Mouse (Mus musculus) G1E (cell line): Measurements from ENCODE around the gene Smim13. TPM values are rescaled to one million over a fixed set of nuclear protein-coding genes. Genes with fewer than 3 reads are reported as not detected.
A peak's percentile ranks its signal among the peaks of the same experiment; 100 is the strongest.
"Not testable (repeated sequence)": the region's sequence is repeated elsewhere in the genome, so short reads cannot be mapped to it uniquely, and the experiment has no call there.

Experiments used
- ATAC-seq: 2 replicates; pipeline ENCODE4 v1.8.0; 2016; ENCODE audit warnings: mild to moderate bottlenecking; ENCODE audit not compliant: insufficient number of reproducible peaks, poor library complexity, low FRiP score, severe bottlenecking; ENCODE audit errors: extremely low read depth
- DNase-seq: peaks from one replicate; pipeline ENCODE4 v3.0.0; 2012; ENCODE audit warnings: low spot score
- H3K27me3 ChIP-seq: 2 replicates; pipeline ENCODE4 v1.6.1; 2012; ENCODE audit warnings: mild to moderate bottlenecking, low read length, inconsistent platforms; ENCODE audit not compliant: insufficient read depth
- H3K36me3 ChIP-seq: replicated peaks from 2 replicates; pipeline ENCODE3; 2012; ENCODE audit warnings: mild to moderate bottlenecking, inconsistent platforms
- H3K4me1 ChIP-seq: 2 replicates; pipeline ENCODE4 v1.6.1; 2012; ENCODE audit warnings: low read depth, low read length, inconsistent platforms, mixed read lengths; ENCODE audit not compliant: insufficient read depth
- H3K4me3 ChIP-seq: 2 replicates; pipeline ENCODE4 v1.5.1; 2012; ENCODE audit warnings: low read depth, mild to moderate bottlenecking, inconsistent platforms, low read length, moderate library complexity, mixed read lengths
- H3K9me3 ChIP-seq: replicated peaks from 2 replicates; pipeline ENCODE4 v1.6.1; 2012; ENCODE audit warnings: inconsistent platforms
- CTCF ChIP-seq: IDR thresholded peaks from 2 replicates; pipeline ENCODE4 v1.5.1; 2012; ENCODE audit warnings: low read depth, low read length, inconsistent platforms, mixed read lengths
- GATA1 ChIP-seq: IDR thresholded peaks from 2 replicates; pipeline ENCODE4 v1.6.1; 2012; ENCODE audit warnings: borderline replicate concordance, low read length, inconsistent platforms, mixed read lengths
- GATA2 ChIP-seq: IDR thresholded peaks from 2 replicates; pipeline ENCODE4 v1.6.1; 2012; ENCODE audit warnings: low read depth, low read length, inconsistent platforms, borderline replicate concordance
- POLR2AphosphoS5 ChIP-seq: IDR thresholded peaks from 2 replicates; pipeline ENCODE4 v1.6.1; 2012; ENCODE audit warnings: low read depth, low read length, inconsistent platforms; ENCODE audit not compliant: insufficient replicate concordance
- TAL1 ChIP-seq: conservative IDR thresholded peaks from 2 replicates; pipeline ENCODE4 v1.6.1; 2012; ENCODE audit warnings: low read depth, low read length, inconsistent platforms, mixed read lengths
- polyA plus RNA-seq: library from polyadenylated mRNA; stranded (reverse); fragments of >175 nt; gene quantifications from 2 replicates; pipeline ENCODE4 v1.2.3, GENCODE M21; 2012
- total RNA-seq, 2 experiments: library from RNA; stranded (forward) in 1 of 2; stranded (reverse) in 1 of 2; fragments of 200-1000 nt in 1 of 2; fragments of >200 nt in 1 of 2; fragmentation: Nextera tagmentation in 1 of 2; gene quantifications; 2 replicates each; pipeline ENCODE4 v1.2.3; 2014 to 2017

Smim13 gene
- total and polyA plus RNA-seq, 3 experiments = 2.4 to 22.4 (median 14.4) TPM

DNA sequence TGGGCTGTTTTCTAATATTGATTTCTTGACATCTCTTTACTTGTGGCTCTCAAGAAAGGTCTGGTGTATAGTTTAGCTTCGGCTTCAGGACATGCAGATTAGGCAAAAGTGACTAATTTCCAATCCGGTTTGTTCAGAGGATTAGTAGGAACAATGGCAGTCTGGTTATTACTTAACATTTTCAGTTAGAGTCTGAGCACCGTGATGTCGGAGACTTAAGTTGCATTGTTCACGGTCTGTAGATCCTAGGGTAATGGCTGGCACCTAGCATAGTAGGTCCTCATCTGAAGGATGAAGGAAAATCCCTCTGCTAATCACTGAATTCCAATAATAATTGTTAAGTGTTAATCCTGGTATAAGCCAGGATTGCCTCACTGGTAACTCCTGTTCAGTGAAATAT lies 6.5 kb downstream of the Smim13 start:
- Histone ChIP-seq H3K4me3 (no peak overlapping the region), H3K27me3 (no peaks in the 10 kb centered on the region), H3K4me1 (peaks cover 47% of the 10 kb centered on the region), H3K9me3 (no peaks in the 10 kb centered on the region), H3K36me3 (peaks cover 33% of the 10 kb centered on the region)
- DNase-seq (no peak), ATAC-seq (no peak)
- TF ChIP-seq GATA2 = no peak
- TF ChIP-seq POLR2AphosphoS5 = no peak
- no peak for TF ChIP-seq GATA1

DNA sequence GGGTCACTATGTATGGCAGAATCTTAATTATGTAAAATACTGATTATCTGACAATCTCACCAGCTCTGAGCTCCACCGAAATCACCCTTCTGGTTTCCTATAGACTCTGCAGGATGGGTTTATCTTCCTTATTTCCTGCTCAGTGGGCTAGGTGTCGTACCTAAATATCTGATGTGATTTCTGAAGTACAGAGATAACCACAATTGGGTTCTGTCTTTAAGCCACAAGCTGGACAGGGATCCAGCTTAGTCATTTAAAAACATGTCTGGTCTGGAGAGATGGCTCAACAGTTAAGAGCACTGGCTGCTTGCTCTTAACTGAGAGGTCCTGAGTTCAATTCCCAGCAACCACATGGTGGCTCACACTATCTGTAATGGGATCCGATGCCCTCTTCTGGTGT lies 7.3 kb downstream of the Smim13 start:
- peak; percentile 73 for ATAC-seq
- no peak for DNase-seq

DNA sequence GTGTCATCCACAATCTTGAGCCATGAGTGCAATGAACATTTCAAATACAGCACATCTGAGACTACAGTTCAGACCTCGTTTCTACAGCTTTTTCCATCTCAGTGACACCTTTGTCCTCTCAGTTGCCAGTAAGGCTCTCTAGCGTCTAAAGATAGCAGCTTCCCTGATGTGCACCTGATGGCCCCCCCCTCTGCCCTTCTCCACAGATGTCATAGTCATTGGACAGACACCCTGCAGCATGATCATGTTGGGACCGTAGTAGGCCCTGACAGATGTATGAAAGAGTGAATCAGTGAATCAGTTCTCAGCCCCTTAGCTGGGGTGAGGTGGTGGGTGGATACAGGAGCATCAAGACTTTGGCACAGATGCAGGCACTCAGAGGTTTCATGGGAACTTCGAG lies 8.2 kb downstream of the Smim13 start:
- ATAC-seq (no peak), DNase-seq (no peak)
- Histone ChIP-seq H3K4me1 (peaks cover 38% of the 10 kb centered on the region), H3K36me3 (peaks cover 22% of the 10 kb centered on the region), H3K27me3 (no peaks in the 10 kb centered on the region), H3K4me3 (no peak overlapping the region), H3K9me3 (no peaks in the 10 kb centered on the region)
- no peak for TF ChIP-seq POLR2AphosphoS5
- no peak for TF ChIP-seq TAL1
- TF ChIP-seq CTCF = no peak
- TF ChIP-seq GATA1 = no peak
- TF ChIP-seq GATA2 = no peak

More for the DNA sequence above, 7.3 kb downstream of the Smim13 start:
- Histone ChIP-seq H3K4me3 (no peak overlapping the region), H3K9me3 (no peaks in the 10 kb centered on the region), H3K36me3 (peaks cover 29% of the 10 kb centered on the region), H3K27me3 (no peaks in the 10 kb centered on the region), H3K4me1 (peaks cover 44% of the 10 kb centered on the region)
- no peak for TF ChIP-seq POLR2AphosphoS5
- 0 out of 2 replicates have a peak, but pooled peaks have one; percentile 14 for TF ChIP-seq TAL1
- no peak for TF ChIP-seq CTCF
- TF ChIP-seq GATA1 = no peak
- TF ChIP-seq GATA2 = no peak

DNA sequence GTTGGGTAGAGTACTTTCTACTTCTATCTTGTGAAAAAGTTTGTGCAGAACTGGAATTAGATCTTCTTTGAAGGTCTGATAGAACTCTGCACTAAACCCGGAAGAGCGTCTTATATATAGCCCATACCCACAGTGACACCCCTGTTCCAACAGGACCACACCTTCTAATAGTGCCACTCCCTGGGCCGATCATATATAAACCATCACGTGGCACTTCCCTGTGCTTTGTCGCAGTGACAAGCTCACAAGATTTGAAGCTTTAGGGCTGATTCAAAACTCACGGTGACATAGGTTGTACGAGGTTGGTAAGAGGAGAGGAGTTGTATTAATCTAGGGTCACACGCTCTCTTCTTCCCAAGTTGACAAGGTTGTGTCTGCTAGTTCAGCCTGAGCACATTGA lies 12.0 kb downstream of the Smim13 start:
- not testable (repeated sequence) for H3K4me3 ChIP-seq, H3K27me3 ChIP-seq, DNase-seq, H3K36me3 ChIP-seq, ATAC-seq, H3K9me3 ChIP-seq
- H3K4me1 ChIP-seq = peaks cover 55% of the 10 kb centered on the region

DNA sequence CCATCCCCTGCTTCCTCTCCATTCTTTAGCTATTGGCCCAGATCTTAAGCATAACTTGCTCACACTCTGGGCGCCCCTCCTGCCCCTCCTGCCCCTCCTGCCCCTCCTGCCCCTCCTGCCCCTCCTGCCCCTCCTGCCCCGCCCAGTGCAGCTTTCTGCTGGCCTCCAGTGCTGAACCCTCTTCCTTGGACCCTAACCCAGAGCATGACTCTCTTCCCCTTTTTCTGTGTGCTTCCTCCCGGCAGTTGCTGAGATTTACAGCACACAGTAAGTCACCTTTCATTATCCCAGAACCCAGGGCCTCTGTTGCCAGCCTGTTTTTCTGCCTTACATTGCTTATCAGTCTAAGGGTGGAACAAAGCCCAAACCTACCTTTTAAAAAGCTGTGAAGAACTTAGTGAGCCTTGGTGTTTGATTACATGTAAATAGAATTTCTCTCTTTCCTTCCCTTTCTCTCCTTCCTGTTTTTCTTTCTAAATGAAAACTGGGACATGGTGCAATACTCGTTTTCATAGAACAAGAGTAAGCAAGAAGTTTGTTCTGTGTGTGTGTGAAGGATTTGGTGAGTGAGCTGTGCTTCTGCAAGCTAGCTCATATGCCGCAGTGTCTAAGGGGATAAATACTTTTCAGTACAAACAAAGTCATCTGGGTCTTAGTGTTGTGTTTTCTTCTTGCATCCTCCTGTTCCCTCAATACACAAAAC lies 13.8 kb downstream of the Smim13 start:
- H3K4me1 ChIP-seq = peaks cover 49% of the 10 kb centered on the region
- ATAC-seq (no peak), DNase-seq (no peak)
- H3K4me3 ChIP-seq = no peak overlapping the region
- no peaks in the 10 kb centered on the region for H3K27me3 ChIP-seq
- TF ChIP-seq POLR2AphosphoS5 (no peak), GATA2 (no peak), TAL1 (no peak), CTCF (no peak), GATA1 (no peak)
- peaks cover 6% of the 10 kb centered on the region for H3K9me3 ChIP-seq
- H3K36me3 ChIP-seq = peaks cover 8% of the 10 kb centered on the region

DNA sequence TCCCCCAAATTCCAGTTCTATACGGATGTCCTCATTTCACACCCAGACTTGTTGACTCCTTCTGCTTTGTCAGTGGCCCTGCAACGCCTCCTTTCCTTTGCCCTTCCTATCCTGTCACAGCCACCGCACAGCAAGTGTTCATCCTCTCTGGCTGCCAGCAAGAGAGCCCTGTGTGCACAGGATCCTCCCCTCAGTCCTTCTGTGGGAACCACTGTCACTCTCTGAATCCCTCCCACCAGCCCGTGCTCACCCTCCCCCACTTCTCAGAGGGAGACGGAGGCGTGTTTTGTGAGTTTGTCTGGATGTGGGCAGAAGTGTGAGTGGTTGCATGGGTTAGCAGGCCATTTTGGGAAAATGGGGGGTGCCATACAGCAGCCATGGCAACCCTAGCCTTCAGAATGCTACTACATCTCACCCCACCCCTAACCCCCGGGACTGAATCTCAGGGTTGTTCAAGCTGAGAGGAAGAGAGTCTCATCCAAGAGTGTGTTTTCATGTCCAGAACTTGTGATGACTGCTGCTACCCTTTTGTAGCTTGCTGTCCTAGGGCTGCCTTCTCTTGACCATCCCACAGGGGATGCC lies 18.3 kb downstream of the Smim13 start:
- DNase-seq = no peak
- Histone ChIP-seq H3K9me3 (peaks cover 6% of the 10 kb centered on the region), H3K4me3 (no peak overlapping the region), H3K36me3 (peaks cover 24% of the 10 kb centered on the region), H3K4me1 (peaks cover 46% of the 10 kb centered on the region), H3K27me3 (no peaks in the 10 kb centered on the region)
- no peak for ATAC-seq
- TF ChIP-seq GATA1 = no peak
- no peak for TF ChIP-seq CTCF
- TF ChIP-seq POLR2AphosphoS5 = no peak
- TF ChIP-seq TAL1 = no peak
